Mouse (Mus musculus): ENCODE measurements at regions not wholly inside any gene's neighbourhood (a gene's known extent, or its start where the extent isn't known, plus 50 kb on each side); places are given as distances from the start of the nearest gene placed in this dataset.

DNA sequence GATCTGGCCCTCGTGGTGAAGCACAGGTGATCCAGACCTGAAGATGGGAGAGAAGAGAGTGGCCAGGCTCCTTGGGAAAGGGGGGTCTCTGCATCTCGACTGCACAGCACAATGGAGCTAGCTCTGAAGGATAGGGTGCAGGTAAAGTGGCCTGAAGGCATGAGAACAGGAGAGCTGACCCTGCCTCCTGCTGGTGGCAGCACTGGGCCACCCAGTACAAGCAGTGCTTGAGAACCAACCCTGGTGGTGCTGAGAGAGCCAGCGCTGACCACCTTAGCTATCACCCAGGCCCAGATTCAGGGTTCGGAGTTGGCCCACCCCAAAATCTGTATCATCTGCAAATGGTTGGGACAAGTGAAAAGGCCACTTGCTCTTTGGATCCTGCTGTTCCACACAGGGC, 66.2 kb downstream of the A730009L09Rik start:
- H3K36me3 ChIP-seq, result no peaks in the 10 kb centered on the region

DNA sequence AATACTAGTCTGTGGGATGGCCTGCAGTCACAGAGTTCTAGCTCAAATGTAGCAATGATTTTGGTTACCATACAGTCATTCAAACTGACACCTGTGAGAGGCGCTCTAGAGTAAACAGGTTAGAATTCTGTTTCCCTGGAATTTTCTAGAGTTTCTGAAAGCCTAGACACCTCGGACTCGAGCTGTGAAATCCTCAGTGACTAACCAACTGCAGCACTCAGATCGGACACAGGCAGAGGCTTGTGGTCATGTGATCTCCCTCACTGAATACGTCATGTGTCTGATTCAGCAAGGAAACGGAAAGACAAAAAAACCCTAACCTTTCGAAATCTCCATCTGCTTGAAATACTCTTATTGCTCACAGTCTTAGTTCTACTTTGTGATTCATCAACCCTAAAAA, 68.4 kb downstream of the A730009L09Rik start:
- no peak overlapping the region for H3K4me2 ChIP-seq
- WGBS, result 79% methylated on average over 7 of the region's 7 CpGs
- H3K36me3 ChIP-seq, result no peaks in the 10 kb centered on the region
- no peaks in the 10 kb centered on the region; the same call in 1 of the 2 replicates for H3K4me1 ChIP-seq
- ATAC-seq (ENCODE audit: insufficient number of reproducible peaks, low FRiP score, low TSS enrichment, low read depth), result no peak
- H3K9me3 ChIP-seq, result no peaks in the 10 kb centered on the region
- no peak overlapping the region for H3K4me3 ChIP-seq
- no peak overlapping the region for H3K27ac ChIP-seq
- no peaks in the 10 kb centered on the region for H3K27me3 ChIP-seq
- no peak overlapping the region for H3K9ac ChIP-seq

More for the DNA sequence above, 66.2 kb downstream of the A730009L09Rik start:
- Histone ChIP-seq H3K27ac (no peak overlapping the region), H3K4me2 (no peak overlapping the region), H3K27me3 (no peaks in the 10 kb centered on the region), H3K4me3 (no peak overlapping the region), H3K9me3 (no peaks in the 10 kb centered on the region), H3K9ac (no peak overlapping the region), H3K4me1 (no peaks in the 10 kb centered on the region; the same call in 1 of the 2 replicates)
- WGBS, result 83% methylated on average over 4 of the region's 4 CpGs
- ATAC-seq (ENCODE audit: insufficient number of reproducible peaks, low FRiP score, low TSS enrichment, low read depth), result no peak

DNA sequence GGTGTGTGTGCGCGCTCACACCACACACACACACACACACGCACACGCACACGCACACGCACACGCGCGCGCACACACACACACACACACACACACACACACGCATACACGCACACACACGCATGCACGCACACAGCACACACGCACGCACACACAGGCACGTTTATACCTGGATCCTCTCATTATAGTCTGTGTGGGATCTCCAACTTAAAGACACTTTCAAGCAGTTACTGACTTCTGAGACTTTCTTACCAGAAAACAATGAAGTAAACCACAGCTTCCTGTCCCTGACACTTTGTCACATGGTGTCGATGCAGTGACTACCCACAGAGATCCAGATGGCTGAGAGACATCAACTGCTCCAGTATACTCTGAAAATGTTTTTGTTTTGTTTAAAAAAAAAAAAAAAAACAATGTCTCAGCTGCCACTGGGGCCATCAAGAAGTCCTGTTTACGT, 68.9 kb downstream of the A730009L09Rik start:
- Histone ChIP-seq H3K9ac (no peak overlapping the region), H3K36me3 (no peaks in the 10 kb centered on the region), H3K4me2 (no peak overlapping the region), H3K9me3 (no peaks in the 10 kb centered on the region), H3K27ac (no peak overlapping the region), H3K4me1 (no peaks in the 10 kb centered on the region; the same call in 1 of the 2 replicates), H3K4me3 (no peak overlapping the region), H3K27me3 (no peaks in the 10 kb centered on the region)
- no peak for ATAC-seq (ENCODE audit: insufficient number of reproducible peaks, low FRiP score, low TSS enrichment, low read depth)
- 83% methylated on average over 19 of the region's 19 CpGs for WGBS

DNA sequence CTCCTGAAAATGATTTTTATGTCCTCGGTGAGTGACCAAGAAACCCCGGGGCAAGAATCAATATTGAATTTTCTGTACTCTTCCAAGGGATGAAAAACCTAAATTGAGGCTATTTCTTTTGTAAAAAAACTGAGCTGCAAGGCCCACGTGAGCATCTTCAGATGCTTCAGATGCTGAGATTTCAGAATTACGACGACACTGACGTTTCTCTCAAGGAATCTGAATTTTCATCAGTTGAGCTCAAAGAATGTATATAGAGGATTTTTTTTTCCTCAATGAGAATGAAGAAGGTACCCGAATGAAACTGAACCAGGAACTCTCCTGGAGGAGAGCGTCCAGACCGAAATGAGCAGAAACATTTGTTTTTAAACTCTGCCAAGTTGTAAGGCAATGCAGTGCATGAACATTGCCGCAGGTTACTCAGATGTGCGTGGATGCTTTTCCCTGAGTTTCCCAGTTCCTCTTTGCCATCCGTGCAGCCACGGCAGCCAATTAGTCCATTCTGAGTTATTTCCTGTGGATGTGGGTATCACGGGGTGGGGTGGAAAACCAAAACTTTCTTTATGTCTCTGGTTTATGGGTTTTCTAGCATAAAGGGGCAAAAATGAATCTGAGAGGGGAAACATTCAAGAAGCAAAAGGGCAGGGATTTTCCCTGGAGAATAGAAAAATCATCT, 69.9 kb downstream of the A730009L09Rik start:
- Histone ChIP-seq H3K36me3 (no peaks in the 10 kb centered on the region), H3K27me3 (no peaks in the 10 kb centered on the region), H3K4me3 (no peak overlapping the region), H3K27ac (no peak overlapping the region), H3K9me3 (no peaks in the 10 kb centered on the region), H3K4me1 (no peaks in the 10 kb centered on the region; the same call in 1 of the 2 replicates), H3K9ac (no peak overlapping the region), H3K4me2 (no peak overlapping the region)
- WGBS, result 77% methylated on average over 14 of the region's 14 CpGs
- no peak for ATAC-seq (ENCODE audit: insufficient number of reproducible peaks, low FRiP score, low TSS enrichment, low read depth)

DNA sequence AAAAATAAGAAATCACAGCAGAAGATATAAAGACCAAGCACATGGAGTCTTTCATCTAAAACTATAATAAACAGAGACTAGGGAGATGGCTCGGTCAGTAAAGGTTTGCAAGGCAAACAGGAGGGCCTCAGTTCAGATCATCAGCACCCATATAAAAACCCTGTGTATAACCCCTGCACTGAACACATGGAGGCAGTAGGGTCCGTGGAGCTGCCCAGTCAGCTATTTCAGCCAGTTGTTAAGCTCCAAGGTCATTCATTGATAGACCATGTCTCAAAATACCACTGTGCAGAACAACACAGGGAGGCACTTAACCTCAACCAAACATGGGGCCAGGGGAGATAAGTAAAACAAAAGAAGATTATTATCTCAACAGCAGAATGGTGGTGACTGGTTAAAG, 78.1 kb downstream of the A730009L09Rik start:
- 70% methylated on average over 2 of the region's 2 CpGs for WGBS
- ATAC-seq (ENCODE audit: insufficient number of reproducible peaks, low FRiP score, low TSS enrichment, low read depth), result no peak

DNA sequence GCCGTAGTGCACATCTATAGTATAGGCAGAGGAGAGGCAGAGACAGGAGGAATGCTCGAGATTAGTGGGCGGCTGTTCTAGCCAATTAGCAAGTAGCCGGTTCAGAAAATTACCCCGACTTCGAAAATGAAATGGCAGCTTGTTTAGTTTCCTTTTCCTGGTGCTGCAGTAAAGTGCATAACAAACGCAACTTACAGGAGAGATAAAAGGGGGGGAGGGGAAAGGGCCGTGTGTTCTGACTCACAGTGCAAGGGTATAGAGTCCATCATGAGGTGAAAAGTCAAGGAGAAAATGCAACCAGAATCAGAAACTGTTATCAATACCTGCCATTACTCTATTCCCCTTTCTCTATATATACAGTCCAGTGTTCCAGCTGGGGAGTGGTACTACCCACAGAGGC, 88.0 kb downstream of the A730009L09Rik start:
- WGBS, result 84% methylated on average over 8 of the region's 8 CpGs
- H3K9me3 ChIP-seq, result no peaks in the 10 kb centered on the region
- no peak overlapping the region for H3K4me2 ChIP-seq
- H3K4me3 ChIP-seq, result no peak overlapping the region
- no peaks in the 10 kb centered on the region for H3K27me3 ChIP-seq
- no peaks in the 10 kb centered on the region for H3K4me1 ChIP-seq
- H3K36me3 ChIP-seq, result no peaks in the 10 kb centered on the region
- no peak overlapping the region for H3K9ac ChIP-seq
- no peak for ATAC-seq (ENCODE audit: insufficient number of reproducible peaks, low FRiP score, low TSS enrichment, low read depth)
- no peak overlapping the region for H3K27ac ChIP-seq

More for the DNA sequence above, 78.1 kb downstream of the A730009L09Rik start:
- Histone ChIP-seq H3K36me3 (no peaks in the 10 kb centered on the region), H3K4me2 (no peak overlapping the region), H3K27me3 (no peaks in the 10 kb centered on the region), H3K9ac (no peak overlapping the region), H3K4me3 (no peak overlapping the region), H3K4me1 (no peaks in the 10 kb centered on the region), H3K9me3 (no peaks in the 10 kb centered on the region), H3K27ac (no peak overlapping the region)

DNA sequence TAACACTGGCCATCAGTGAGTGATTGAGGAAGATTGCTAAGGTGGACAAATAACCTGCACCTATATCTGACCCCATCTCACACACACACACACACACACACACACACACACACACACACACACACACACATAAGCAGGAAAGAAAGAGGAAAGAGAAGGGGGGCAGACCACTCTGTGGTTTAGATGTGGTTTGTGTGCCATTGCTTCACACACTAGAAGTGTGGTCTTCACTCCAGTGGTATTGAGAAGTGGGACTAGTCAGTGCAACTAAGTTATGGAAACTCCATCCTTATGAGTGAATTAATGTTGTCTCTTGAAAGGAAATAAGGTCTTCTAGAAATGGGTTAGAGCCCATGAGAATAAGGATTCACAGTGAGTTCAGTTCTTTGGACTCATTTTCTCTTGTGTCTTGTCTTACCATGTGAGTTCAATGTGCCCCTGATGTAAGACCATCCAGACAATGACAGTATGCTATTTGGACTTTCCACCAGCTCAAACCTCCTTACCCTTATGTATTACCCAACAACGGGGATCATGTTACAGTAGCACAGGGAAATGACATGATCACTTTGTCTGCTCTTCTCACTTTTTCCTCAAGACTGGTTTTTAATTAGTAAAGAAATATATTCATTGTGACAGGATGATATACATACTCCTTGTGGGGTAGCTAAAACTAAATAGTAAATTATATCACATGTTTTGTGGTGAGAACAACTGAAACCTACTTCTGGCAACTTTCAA, 88.7 kb downstream of the A730009L09Rik start:
- 88% methylated on average over 1 of the region's 1 CpGs for WGBS
- H3K4me1 ChIP-seq, result no peaks in the 10 kb centered on the region
- H3K4me2 ChIP-seq, result no peak overlapping the region
- ATAC-seq (ENCODE audit: insufficient number of reproducible peaks, low FRiP score, low TSS enrichment, low read depth), result no peak
- H3K27me3 ChIP-seq, result no peaks in the 10 kb centered on the region
- no peak overlapping the region for H3K4me3 ChIP-seq
- no peaks in the 10 kb centered on the region for H3K9me3 ChIP-seq
- H3K36me3 ChIP-seq, result no peaks in the 10 kb centered on the region
- no peak overlapping the region for H3K9ac ChIP-seq
- no peak overlapping the region for H3K27ac ChIP-seq

DNA sequence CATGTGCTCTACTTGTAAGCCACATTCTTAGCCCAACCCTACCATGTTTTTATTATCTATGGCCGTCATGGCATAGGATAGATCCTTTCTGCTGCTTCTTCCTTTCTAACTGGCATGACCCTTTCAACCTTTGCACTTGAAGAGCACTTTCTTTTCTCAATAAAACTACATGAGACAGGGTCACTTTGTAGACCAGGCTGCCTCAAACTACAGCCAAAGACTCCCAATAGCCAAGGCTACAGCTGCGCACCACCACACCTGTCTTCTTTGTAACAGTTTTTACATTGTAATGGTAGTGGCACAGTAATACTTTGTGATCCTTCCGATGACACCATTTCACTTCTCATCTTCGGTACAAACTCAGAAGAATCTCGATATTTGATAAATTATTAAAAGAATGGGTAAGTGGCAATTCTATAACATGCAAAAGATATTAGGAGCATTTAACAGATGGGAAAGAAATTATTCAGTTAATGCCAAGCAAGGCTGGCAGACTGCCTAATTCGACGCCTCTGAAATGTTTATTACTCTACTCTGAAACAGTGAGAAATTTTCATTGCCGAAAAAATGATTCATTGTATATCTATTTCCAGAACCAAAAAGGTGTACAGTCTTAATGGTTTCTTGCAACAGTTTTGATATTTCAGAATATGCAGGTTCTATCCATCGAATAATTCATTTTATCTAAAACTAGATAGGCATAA, 89.5 kb downstream of the A730009L09Rik start:
- Histone ChIP-seq H3K4me1 (no peaks in the 10 kb centered on the region), H3K36me3 (no peaks in the 10 kb centered on the region), H3K27ac (no peak overlapping the region), H3K27me3 (no peaks in the 10 kb centered on the region), H3K9me3 (no peaks in the 10 kb centered on the region), H3K9ac (no peak overlapping the region), H3K4me3 (no peak overlapping the region), H3K4me2 (no peak overlapping the region)
- no peak for ATAC-seq (ENCODE audit: insufficient number of reproducible peaks, low FRiP score, low TSS enrichment, low read depth)
- WGBS, result 78% methylated on average over 9 of the region's 9 CpGs

DNA sequence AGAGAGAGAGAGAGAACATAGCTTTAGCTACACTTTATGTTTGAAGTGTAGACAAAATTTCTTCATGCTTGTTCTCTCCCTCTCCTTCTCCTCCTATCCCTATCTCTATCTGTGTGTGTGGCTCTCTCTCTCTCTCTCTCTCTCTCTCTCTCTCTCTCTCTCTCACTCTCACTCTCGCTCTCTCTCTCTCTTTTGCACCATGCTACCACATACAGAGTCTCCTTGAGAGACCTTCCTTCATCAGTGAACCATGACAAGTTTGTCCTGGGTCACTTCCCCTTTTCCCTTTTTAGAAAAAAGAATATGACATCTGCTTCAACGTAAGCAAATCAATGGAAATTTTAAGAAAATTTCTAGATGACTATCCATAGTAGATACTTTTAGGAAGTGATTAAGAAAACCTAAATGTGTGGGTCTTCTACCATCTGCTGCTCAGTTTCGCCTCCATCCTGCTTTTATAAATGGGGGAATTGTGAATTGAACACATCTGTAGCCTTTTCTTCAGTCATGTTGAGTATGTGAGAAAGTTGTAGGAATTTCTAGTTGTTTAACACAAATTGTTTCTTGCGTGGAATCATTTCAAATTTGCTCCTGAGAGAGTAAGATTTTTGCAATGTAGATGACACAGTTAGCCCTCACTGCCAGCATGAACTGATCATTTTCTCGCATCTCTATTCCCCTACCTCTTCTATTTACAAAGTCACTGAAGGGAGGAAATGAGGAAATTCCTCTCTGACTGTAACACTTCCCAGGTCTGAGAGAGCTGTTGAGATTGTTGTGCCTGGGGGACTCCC, 91.3 kb downstream of the A730009L09Rik start:
- H3K4me3 ChIP-seq, result no peak overlapping the region
- H3K4me2 ChIP-seq, result no peak overlapping the region
- no peak overlapping the region for H3K27ac ChIP-seq
- ATAC-seq (ENCODE audit: insufficient number of reproducible peaks, low FRiP score, low TSS enrichment, low read depth), result no peak
- H3K27me3 ChIP-seq, result no peaks in the 10 kb centered on the region
- WGBS, result 72% methylated on average over 5 of the region's 5 CpGs
- no peaks in the 10 kb centered on the region for H3K36me3 ChIP-seq
- H3K9ac ChIP-seq, result no peak overlapping the region
- H3K9me3 ChIP-seq, result no peaks in the 10 kb centered on the region
- no peaks in the 10 kb centered on the region for H3K4me1 ChIP-seq

DNA sequence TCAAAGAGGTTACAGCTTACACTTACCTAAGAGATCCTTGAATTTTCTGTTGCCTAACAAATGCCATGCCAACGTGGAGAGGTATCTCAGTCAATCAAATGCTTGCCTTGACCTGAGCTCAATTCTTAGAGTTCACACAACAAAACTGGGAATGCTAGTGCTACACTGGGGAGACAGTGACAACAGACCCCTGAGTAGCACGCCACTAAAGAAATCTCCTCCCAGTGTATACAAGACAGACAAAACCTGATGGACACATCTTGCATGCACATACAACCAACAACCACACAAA, 91.8 kb downstream of the A730009L09Rik start:
- no peak overlapping the region for H3K4me3 ChIP-seq
- no peaks in the 10 kb centered on the region for H3K36me3 ChIP-seq
- ATAC-seq (ENCODE audit: insufficient number of reproducible peaks, low FRiP score, low TSS enrichment, low read depth), result no peak
- H3K27me3 ChIP-seq, result no peaks in the 10 kb centered on the region
- no peak overlapping the region for H3K4me2 ChIP-seq
- H3K9ac ChIP-seq, result no peak overlapping the region
- 58% methylated on average over 2 of the region's 2 CpGs for WGBS
- H3K9me3 ChIP-seq, result no peaks in the 10 kb centered on the region
- H3K4me1 ChIP-seq, result no peaks in the 10 kb centered on the region
- H3K27ac ChIP-seq, result no peak overlapping the region

DNA sequence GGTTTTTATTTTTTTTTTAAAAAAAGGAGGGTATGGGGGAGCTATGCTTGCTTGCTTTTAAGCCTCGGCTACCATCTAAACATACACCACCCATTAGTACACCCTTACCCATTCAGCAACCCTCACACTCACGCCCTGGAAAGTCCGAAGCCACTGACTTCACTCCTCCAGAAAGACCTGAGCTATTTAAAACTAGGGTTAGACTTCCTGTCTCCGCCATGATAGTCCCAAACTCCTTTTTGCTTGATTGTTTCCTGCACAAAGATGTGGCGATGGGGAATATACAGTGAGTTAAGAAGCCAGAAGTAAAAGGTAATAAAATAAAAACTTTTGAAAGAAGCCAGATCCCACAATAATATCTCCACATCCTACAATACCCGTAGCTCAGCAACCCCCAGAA, 92.6 kb downstream of the A730009L09Rik start:
- Histone ChIP-seq H3K9me3 (no peaks in the 10 kb centered on the region), H3K36me3 (no peaks in the 10 kb centered on the region), H3K4me1 (no peaks in the 10 kb centered on the region), H3K4me3 (no peak overlapping the region), H3K4me2 (no peak overlapping the region), H3K27ac (no peak overlapping the region), H3K9ac (no peak overlapping the region), H3K27me3 (no peaks in the 10 kb centered on the region)
- no peak for ATAC-seq (ENCODE audit: insufficient number of reproducible peaks, low FRiP score, low TSS enrichment, low read depth)
- 72% methylated on average over 6 of the region's 6 CpGs for WGBS
